Mouse (Mus musculus): ENCODE data around the gene Set. TPM values are rescaled to one million over a fixed set of nuclear protein-coding genes. Genes with fewer than 3 reads are reported as not detected.

Gene Set
- total RNA-seq, 2 experiments from 2014 or later: 192 to 199 TPM

- DNase-seq (ENCODE audit: low spot score in 2 of 2): no peak
These were observed 4.3 kb downstream of the Set start for GRCm38 (mm10) chr2:30061215-30062166.

DNA sequence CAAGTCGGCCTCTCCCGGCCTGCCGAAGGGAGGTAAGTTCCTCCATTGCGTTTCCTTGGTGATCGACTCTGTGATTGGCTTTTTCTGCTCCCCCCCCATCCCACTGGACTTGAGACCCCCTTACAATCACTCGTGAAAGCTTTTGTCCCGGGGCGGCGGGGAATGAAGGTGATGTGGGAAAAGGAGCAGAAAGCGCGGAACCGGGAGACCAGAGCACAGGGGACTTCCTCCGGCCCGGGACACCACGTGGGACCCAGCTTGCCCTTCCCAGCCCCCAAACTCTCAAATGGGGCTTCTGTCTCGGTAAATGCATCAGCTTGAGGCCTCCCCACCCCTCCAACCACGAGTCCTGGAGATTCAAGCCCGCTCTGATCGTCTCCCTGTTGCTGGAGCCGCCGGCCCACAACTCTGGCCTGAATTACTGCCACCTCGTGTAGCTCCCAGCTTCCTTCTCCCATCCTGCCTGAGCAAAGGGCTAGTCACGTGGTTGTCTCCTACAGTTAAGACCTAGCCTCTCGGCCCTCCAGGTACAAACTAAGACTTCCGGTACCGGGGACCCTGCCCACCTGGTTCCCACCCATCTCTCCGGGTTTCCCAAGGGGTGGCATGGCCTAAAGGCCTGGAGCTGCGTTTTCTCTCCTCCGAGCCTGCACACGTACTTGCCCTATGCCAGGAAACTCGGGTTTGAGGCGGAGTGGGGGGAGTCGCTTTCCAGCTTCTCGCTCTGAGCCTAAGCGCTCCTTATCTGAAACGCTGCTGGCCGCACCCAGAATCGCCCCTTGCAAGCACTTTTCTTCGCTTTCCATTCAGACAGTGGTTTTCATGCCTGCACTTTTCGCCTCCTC lies 5.3 kb downstream of the Set start:
- DNase-seq (ENCODE audit: low spot score in 2 of 2): no peak

- no peak for DNase-seq (ENCODE audit: low spot score in 2 of 2)
These were observed 6.1 kb downstream of the Set start for GRCm38 (mm10) chr2:30063235-30063634.

- no peak for DNase-seq (ENCODE audit: low spot score in 2 of 2)
These were observed 6.6 kb downstream of the Set start for GRCm38 (mm10) chr2:30063791-30064190.

DNA sequence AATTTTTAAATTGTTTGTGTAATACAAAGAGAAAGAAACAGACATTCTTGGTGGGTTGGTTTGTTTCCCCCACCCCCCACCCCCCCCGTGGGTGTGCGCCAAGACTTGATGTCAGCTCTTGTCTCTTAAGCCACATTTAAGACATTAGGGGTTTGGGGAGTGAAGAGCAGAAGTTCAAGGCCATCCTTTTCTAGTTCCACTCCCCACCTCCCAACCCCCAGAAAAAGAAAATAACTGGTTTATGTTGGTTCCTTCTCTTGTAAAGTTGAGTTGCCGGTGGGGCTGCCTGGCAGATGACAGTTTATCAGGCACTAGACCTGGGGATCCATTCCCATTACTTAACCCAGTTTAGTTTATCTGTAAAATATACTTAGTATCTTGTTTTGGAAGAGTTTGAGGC lies 7.1 kb downstream of the Set start:
- DNase-seq (ENCODE audit: low spot score in 2 of 2): no peak

GRCm38 (mm10) chr2:30066046-30066901 lies 9.1 kb downstream of the Set start:
- peak; percentile 90 to 94 for DNase-seq (ENCODE audit: low spot score in 2 of 2)

DNA sequence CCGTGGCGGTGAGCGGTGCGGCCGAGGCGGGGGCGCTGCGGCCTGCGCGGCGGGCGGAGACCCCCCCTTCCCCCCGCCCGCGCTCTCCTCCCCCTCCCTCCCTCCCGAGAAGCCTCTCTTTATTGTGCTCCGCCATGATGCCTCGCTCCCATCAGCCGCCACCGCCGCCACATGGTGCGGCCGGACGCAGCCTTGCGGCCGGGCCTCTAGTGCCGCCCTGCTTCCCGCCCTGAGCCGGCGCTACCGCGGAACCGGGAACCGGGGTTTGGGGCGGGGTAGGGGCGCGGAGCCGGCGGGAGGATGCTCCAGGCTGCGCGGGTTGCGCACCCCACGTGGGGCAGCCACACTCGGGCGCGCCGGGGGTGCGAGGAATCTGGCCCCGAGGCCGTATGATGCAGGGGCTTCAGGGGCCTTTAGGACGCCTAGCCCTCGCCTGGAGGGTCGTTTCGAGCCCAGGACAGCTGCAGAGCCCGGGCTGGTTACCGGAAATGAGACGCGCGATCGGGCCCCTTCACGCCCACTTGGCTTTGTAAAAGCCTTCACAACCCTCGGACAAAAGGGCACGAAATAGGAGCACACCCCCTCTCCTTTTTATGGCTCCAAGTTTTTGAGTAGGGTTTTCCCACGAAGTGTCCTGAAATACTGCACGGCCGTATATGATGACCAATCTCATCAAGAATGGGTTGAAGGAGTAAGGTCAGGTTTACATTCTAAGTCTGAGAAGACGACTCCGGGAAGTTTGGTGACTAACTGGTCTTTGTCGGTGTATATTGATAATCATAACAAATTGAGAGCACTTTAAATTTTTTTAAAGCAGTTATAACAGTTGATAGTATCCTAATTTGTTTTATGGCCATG lies 10.1 kb downstream of the Set start:
- DNase-seq (ENCODE audit: low spot score in 2 of 2): peak; percentile 30 to 39

DNA sequence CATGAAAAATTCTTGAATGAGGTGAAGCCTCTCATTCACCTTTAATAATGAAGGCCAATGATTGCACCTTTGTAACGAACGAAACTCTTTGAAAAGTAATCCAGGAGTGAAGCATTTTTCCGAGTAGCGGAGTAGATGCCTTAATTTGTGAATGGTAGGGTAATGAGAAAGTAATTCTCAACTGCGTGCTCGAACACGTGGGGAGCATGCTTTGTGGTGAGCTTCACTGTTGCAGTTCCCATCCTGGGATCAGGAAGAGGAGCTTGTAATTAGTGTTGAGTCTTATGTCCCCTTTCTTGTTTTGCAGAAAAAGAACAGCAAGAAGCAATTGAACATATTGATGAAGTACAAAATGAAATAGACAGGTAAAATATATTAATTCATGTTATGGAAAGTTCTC lies 10.8 kb downstream of the Set start:
- DNase-seq (ENCODE audit: low spot score in 2 of 2): no peak

DNA sequence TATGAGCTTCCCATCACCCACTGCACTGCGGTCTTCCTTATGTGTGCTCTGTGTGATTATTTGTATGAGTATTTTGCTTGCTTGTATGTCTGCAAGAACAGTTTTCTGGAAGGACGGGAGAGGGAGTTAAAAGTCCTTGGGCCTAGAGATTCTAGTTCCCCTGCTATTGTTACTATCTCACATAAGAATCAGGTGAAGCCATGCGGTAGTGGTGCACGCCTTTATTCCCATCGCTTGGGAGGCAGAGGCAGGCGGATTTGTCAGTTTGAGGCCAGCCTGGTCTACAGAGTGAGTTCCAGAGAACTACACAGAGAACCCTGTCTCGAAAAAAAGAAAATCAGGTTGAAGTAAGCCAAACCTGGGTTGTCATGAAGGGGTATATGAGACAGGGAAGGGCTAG lies 15.7 kb downstream of the Set start:
- DNase-seq (ENCODE audit: low spot score in 2 of 2): no peak

DNA sequence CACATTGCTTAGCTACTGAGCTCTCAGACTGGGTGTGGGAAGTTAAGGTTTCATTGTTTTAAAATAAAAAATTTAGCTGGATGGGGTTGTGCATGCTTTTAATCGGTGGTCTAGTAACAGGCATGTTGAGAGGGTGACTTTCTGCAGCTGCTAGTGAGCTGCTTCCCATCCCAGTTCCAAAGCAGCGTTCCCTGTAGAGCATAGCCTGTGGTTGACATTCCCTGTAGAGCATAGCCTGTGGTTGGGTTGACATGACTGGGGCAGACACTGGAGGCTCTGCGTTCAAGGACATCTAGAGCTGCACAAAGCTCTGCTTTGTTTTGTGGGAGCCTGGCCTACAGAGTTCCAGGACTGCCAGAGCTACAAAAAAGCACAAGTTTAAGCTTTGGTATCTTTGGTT lies 16.1 kb downstream of the Set start:
- DNase-seq (ENCODE audit: low spot score in 2 of 2): no peak

DNA sequence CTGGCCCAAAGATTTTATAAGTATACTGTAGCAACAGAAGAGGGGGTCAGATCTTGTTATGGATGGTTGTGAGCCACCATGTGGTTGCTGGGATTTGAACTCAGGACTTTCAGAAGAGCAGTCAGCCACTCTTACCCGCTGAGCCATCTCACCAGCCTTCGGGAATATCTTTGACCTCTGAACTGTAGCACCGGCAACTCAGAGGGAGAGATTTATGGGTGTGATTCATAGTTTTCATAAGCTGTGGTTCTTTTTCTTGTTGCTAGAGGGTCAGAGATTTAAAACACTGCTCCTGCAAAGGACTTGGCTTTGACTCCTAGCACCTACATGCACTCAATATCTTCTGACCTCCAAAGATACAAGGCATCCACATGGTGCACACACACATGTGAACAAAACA lies 18.4 kb downstream of the Set start:
- DNase-seq (ENCODE audit: low spot score in 2 of 2): no peak

- DNase-seq (ENCODE audit: low spot score in 2 of 2): no peak
These were observed 19.3 kb downstream of the Set start for GRCm38 (mm10) chr2:30076439-30076838.

GRCm38 (mm10) chr2:30076959-30077358 lies 19.8 kb downstream of the Set start:
- DNase-seq (ENCODE audit: low spot score in 2 of 2): no peak

GRCm38 (mm10) chr2:30077502-30078348 lies 20.5 kb downstream of the Set start, which contains the start of gene Pkn3:
Gene Pkn3, plus strand, starts transcription at chr2:30077684.
- DNase-seq (ENCODE audit: low spot score in 2 of 2): peak; percentile 69 to 80

GRCm38 (mm10) chr2:30078349-30078712 lies 21.2 kb downstream of the Set start:
- DNase-seq (ENCODE audit: low spot score in 2 of 2): no peak

DNA sequence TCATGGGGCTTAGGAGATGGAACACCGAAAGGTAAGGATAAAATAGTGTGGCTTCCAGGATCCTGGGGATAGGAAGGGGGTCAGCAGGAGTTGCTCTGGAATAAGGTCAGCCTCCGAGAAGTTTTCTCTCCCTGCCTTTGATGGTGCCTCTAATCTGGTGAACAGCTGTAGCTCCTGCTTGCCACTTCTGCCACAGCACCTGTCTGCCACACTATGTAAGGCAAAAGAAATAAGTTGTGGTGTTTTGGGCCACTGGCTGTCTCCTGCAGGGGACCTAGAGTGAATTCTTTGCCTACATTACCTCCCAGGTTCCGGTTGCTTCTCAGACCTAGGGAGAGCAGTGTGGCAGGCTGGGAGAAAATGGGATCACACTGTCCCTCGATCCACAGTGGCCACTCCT lies 21.6 kb downstream of the Set start:
- no peak for DNase-seq (ENCODE audit: low spot score in 2 of 2)

DNA sequence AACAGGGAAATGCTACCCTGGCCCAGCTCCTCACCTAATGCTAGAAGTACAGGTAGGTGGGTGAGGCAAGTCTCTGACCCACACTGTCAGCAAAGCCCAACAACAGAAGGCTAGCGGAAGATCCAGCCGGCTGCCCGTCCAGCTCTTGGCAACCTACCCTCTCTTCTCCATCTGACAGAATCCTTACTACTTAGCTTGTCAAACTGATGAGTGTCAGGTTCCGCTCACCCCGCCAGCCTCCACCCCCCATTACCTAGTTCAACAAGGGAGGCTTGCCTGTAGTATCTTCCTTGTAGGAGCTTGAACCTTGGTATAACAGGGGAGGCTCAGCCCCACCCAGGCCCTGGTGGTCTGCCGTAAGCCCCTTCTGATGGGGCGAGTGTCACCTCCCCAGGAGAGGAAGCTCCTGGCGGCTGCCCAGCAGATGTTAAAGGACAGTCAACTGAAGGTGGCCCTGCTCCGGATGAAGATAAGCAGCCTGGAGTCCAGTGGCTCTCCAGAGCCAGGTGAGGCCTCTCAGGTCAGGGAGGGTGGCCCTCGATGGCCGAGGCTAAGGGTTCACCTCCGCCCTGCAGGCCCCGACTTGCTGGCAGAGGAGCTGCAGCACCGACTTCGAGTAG lies 23.1 kb downstream of the Set start:
- DNase-seq (ENCODE audit: low spot score in 2 of 2): no peak

DNA sequence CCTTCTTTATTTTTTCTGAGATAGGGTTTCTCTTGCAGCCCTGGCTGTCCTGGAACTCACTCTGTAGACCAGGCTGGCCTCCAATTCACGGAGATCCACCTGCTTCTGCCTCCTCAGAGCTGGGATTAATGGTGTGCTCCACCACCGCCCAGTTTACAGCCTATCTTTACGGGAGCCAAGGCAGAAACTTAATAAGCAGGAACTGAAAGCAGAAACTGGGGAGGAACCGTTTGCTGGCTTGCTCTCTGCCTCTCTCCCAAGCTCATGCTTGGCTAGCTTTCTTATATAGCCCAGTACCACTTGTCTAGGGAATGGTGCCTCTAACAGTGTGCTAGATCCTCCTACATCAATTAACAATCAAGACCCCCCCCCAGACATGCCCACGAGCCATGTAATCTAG lies 26.9 kb downstream of the Set start:
- no peak for DNase-seq (ENCODE audit: low spot score in 2 of 2)

GRCm38 (mm10) chr2:30084632-30085031 lies 27.5 kb downstream of the Set start:
- DNase-seq (ENCODE audit: low spot score in 2 of 2): no peak
